Mouse (Mus musculus) heart, embryonic 14.5 days (tissue): ENCODE data around the gene Cald1. TPM values are rescaled to one million over a fixed set of nuclear protein-coding genes. Genes with fewer than 3 reads are reported as not detected.

ENCODE experiments used
- ATAC-seq: fragments of 200-750 bp; cut with Nextera tagmentation; 2 replicates; pipeline ENCODE4 v1.8.0; 2017; ENCODE audit warnings: low read depth, moderate TSS enrichment; ENCODE audit not compliant: insufficient number of reproducible peaks, insufficient read depth, low FRiP score
- H3K27ac ChIP-seq, 2 experiments: fragments of 200-500 bp in 1 of 2; fragments of 300-500 bp in 1 of 2; sonication (generic) in 1 of 2; replicated peaks in 1 of 2; 2 replicates each; pipeline ENCODE4 v1.5.1; 2012 to 2014; ENCODE audit warnings: low read depth in 2 of 2, low read length in 2 of 2, control low read depth in 1 of 2, mild to moderate bottlenecking in 1 of 2, mixed read lengths in 1 of 2; ENCODE audit not compliant: control insufficient read depth in 1 of 2, insufficient read depth in 1 of 2
- H3K27me3 ChIP-seq: fragments of 300-500 bp; sonication (generic); 2 replicates; pipeline ENCODE4 v1.6.1; 2014; ENCODE audit warnings: mild to moderate bottlenecking, low read length, control low read depth; ENCODE audit not compliant: control insufficient read depth, insufficient read depth
- H3K36me3 ChIP-seq: fragments of 300-500 bp; sonication (generic); 2 replicates; pipeline ENCODE4 v1.6.1; 2014; ENCODE audit warnings: mild to moderate bottlenecking, control low read depth, low read length, mixed read lengths; ENCODE audit not compliant: control insufficient read depth, insufficient read depth
- H3K4me1 ChIP-seq, 2 experiments: fragments of 200-500 bp in 1 of 2; fragments of 300-500 bp in 1 of 2; sonication (generic) in 1 of 2; 2 replicates each; pipeline ENCODE4 v1.6.1; 2012 to 2014; ENCODE audit warnings: low read length in 2 of 2, control low read depth in 1 of 2, mixed read lengths in 1 of 2; ENCODE audit not compliant: control insufficient read depth in 2 of 2, insufficient read depth in 2 of 2
- H3K4me2 ChIP-seq: fragments of 300-500 bp; sonication (generic); 2 replicates; pipeline ENCODE4 v1.6.1; 2014; ENCODE audit warnings: mild to moderate bottlenecking, low read length
- H3K4me3 ChIP-seq, 2 experiments: fragments of 200-500 bp in 1 of 2; fragments of 300-500 bp in 1 of 2; sonication (generic) in 1 of 2; 2 replicates each; pipeline ENCODE4 v1.5.1; 2012 to 2014; ENCODE audit warnings: low read length in 2 of 2, mild to moderate bottlenecking in 2 of 2, control low read depth in 1 of 2, low read depth in 1 of 2, moderate library complexity in 1 of 2; ENCODE audit not compliant: control insufficient read depth in 1 of 2, insufficient read depth in 1 of 2
- H3K9ac ChIP-seq: fragments of 300-500 bp; sonication (generic); 2 replicates; pipeline ENCODE4 v1.6.1; 2014; ENCODE audit warnings: mild to moderate bottlenecking, low read length
- H3K9me3 ChIP-seq: fragments of 300-500 bp; sonication (generic); 2 replicates; pipeline ENCODE4 v1.6.1; 2016; ENCODE audit warnings: low read length, control low read depth; ENCODE audit not compliant: control insufficient read depth
- WGBS: fragments of 180-500 bp; shearing (Covaris S2); extraction: QIAGEN DNeasy Blood & Tissue Kit; methylation state at CpG from one replicate; pipeline ENCODE4 v1.1.7; 2014; 5-methylcytosine and 5-hydroxymethylcytosine counted together
- polyA plus RNA-seq: library from polyadenylated mRNA; unstranded; fragments of >200 nt; fragmentation: Nextera tagmentation; extraction: Ambion mirVana; gene quantifications from 2 replicates; pipeline ENCODE4 v1.2.1, GENCODE M21; 2014

The Cald1 gene
- polyA plus RNA-seq, 1 experiment from 2014 or later = 122 TPM

DNA sequence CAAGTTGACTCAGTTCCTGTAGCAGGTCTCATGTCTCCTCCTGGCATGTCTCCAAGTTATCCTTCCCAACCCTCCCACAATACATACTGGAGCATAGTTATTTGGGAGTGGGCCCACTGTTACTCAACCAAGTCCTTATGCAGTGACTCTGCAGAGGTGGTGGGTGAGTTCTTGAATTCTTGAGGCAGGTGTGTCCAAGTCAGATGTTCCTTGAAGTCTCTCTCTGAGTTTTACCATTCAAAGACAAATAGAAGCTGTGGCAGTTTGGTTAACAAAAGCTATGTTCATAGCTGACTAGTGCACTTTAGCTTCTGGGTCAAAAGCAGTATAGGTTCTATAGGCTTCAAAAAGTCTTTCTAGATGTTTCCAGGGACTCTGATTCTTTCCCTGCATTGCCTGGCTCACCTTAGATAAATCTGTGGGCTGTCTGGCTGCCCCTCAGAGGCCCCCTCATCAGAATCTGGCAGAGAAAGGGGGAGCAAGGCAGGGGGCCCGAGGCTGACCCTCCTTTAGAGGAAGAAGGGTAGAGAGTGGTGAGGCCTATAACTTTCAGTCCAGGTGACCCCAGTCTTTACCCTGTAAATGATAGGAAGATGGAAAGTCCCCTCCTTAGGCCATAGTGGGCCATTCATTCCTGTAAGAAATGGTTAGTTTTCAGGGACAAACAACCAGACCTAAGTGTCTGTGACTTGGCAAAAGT, 105.3 kb downstream of the Cald1 start:
- no peak for ATAC-seq

DNA sequence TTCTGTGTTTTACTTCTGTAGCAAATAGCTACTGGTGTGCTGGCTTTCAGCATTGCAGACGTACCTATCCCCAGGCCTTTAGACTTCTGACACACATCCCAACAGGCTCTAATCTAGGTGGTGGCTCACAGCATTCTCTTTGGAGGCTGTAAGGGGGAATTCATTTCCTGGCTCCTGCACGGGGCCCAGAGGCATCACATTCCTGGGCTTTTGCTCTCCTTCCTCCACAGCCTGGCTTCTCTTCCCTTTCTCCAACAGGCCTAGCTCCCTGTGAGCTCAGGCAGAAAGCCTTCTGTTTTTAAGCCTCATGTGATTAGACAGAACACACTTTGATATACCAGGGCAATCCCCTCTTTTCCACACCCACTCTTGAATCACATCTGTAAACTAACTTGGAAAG, 109.2 kb downstream of the Cald1 start:
- Histone ChIP-seq H3K36me3 (peaks cover 19% of the 10 kb centered on the region), H3K9ac (peak overlapping the region; percentile 3; the same call in 1 of the 2 replicates), H3K4me1 (peaks cover 27 to 53% of the 10 kb centered on the region in 2 experiments), H3K27me3 (no peaks in the 10 kb centered on the region), H3K9me3 (peaks cover 27% of the 10 kb centered on the region), H3K4me2 (no peak overlapping the region; the same call in 1 of the 2 replicates), H3K27ac (peak overlapping the region; percentile 84 to 95), H3K4me3 (no peak overlapping the region)
- WGBS = 4% methylated on average over 2 of the region's 2 CpGs
- ATAC-seq = peak; percentile 32; the same call in 1 of the 2 replicates

More for the DNA sequence above, 105.3 kb downstream of the Cald1 start:
- WGBS = 80% methylated on average over 1 of the region's 1 CpGs
- Histone ChIP-seq H3K4me1 (peaks cover 9 to 26% of the 10 kb centered on the region in 2 experiments), H3K27ac (no peak overlapping the region), H3K9me3 (peaks cover 27% of the 10 kb centered on the region), H3K4me2 (no peak overlapping the region), H3K27me3 (no peaks in the 10 kb centered on the region), H3K4me3 (no peak overlapping the region), H3K9ac (no peak overlapping the region), H3K36me3 (peaks cover 29% of the 10 kb centered on the region)

DNA sequence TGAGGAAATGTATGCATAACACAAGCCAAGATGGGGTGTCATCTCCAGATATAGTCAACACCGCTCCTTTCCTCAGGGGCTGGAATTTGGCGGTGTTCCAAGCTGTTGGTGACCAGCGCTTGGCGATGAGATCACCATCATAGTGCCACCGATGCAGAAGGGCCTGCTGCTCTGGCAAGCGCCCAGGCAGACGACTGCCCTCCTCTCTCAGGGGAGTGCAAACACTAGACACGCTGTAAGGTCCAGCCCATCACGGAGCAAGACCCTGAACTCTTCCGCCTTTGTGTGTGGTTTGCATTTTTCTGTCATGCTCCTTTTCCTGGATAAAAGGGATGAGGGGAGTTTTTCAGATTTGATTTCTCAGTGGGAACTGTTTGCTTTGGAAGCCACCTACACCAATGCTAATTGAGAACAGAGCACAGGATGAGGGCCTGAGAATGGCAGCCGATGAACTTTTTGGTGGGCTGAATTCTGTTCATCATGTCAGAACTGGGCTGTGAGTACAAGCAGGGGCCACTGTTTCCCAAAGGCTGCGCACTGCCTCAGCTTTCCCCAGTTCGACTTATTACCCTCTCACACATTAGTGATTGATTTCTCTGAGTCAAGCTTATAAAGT, 110.5 kb downstream of the Cald1 start:
- Histone ChIP-seq H3K27me3 (no peaks in the 10 kb centered on the region), H3K4me1 (peaks cover 37 to 65% of the 10 kb centered on the region in 2 experiments), H3K4me2 (peak overlapping the region; percentile 68), H3K27ac (peak overlapping the region; percentile 84 to 95), H3K9me3 (peaks cover 17% of the 10 kb centered on the region), H3K36me3 (peaks cover 9% of the 10 kb centered on the region), H3K4me3 (peak overlapping the region; percentile 46 to 69; a peak in 3 of 4 replicates), H3K9ac (peak overlapping the region; percentile 86)
- peak; percentile 58 for ATAC-seq
- WGBS = 4% methylated on average over 13 of the region's 13 CpGs

GRCm38 (mm10) chr6:34709289-34709688, 111.0 kb downstream of the Cald1 start:
- peaks cover 12% of the 10 kb centered on the region for H3K9me3 ChIP-seq
- no peaks in the 10 kb centered on the region for H3K27me3 ChIP-seq
- peak overlapping the region; percentile 86 for H3K9ac ChIP-seq
- peak overlapping the region; percentile 84 to 95 for H3K27ac ChIP-seq
- peak overlapping the region; percentile 68 for H3K4me2 ChIP-seq
- peak; percentile 60 for ATAC-seq
- H3K4me1 ChIP-seq = peaks cover 39 to 67% of the 10 kb centered on the region in 2 experiments
- H3K4me3 ChIP-seq = peak overlapping the region; percentile 46 to 69
- H3K36me3 ChIP-seq = peaks cover 7% of the 10 kb centered on the region
- 2% methylated on average over 11 of the region's 11 CpGs for WGBS

- peaks cover 3% of the 10 kb centered on the region for H3K9me3 ChIP-seq
- H3K4me3 ChIP-seq = peak overlapping the region; percentile 46 to 69
- peak overlapping the region; percentile 84 to 95 for H3K27ac ChIP-seq
- WGBS = 8% methylated on average over 14 of the region's 14 CpGs
- H3K4me1 ChIP-seq = peaks cover 39 to 71% of the 10 kb centered on the region in 2 experiments
- H3K36me3 ChIP-seq = peaks cover 7% of the 10 kb centered on the region
- ATAC-seq = no peak
- peak overlapping the region; percentile 86 for H3K9ac ChIP-seq
- peak overlapping the region; percentile 68 for H3K4me2 ChIP-seq
- H3K27me3 ChIP-seq = no peaks in the 10 kb centered on the region
These were observed 111.8 kb downstream of the Cald1 start for GRCm38 (mm10) chr6:34709946-34710682.

GRCm38 (mm10) chr6:34710848-34711247, 112.5 kb downstream of the Cald1 start:
- Histone ChIP-seq H3K4me1 (peaks cover 40 to 74% of the 10 kb centered on the region in 2 experiments), H3K9ac (peak overlapping the region; percentile 86), H3K9me3 (no peaks in the 10 kb centered on the region), H3K4me2 (peak overlapping the region; percentile 68), H3K27ac (peak overlapping the region in 1 of 2 experiments; percentile 62; a peak in 3 of 4 replicates), H3K36me3 (peaks cover 3% of the 10 kb centered on the region), H3K27me3 (no peaks in the 10 kb centered on the region), H3K4me3 (peak overlapping the region; percentile 29 to 46)
- ATAC-seq = no peak
- 36% methylated on average over 5 of the region's 5 CpGs for WGBS

- no peaks in the 10 kb centered on the region for H3K27me3 ChIP-seq
- peaks cover 43 to 73% of the 10 kb centered on the region in 2 experiments for H3K4me1 ChIP-seq
- no peak overlapping the region for H3K4me3 ChIP-seq
- H3K27ac ChIP-seq = no peak overlapping the region
- peak overlapping the region; percentile 68 for H3K4me2 ChIP-seq
- WGBS = 43% methylated on average over 10 of the region's 10 CpGs
- H3K9ac ChIP-seq = no peak overlapping the region; the same call in 1 of the 2 replicates
- H3K9me3 ChIP-seq = no peaks in the 10 kb centered on the region
- no peak for ATAC-seq
- H3K36me3 ChIP-seq = 0 out of 2 replicates have a peak, but pooled peaks cover 5% of the 10 kb centered on the region
These were observed 113.3 kb downstream of the Cald1 start for GRCm38 (mm10) chr6:34711620-34712019.
